Mouse (Mus musculus): ENCODE results near the gene Rag2. TPM values are rescaled to one million over a fixed set of nuclear protein-coding genes. Genes with fewer than 3 reads are reported as not detected.

The Rag2 gene
- polyA plus RNA-seq, 1 experiment from 2014 or later: not detected

DNA sequence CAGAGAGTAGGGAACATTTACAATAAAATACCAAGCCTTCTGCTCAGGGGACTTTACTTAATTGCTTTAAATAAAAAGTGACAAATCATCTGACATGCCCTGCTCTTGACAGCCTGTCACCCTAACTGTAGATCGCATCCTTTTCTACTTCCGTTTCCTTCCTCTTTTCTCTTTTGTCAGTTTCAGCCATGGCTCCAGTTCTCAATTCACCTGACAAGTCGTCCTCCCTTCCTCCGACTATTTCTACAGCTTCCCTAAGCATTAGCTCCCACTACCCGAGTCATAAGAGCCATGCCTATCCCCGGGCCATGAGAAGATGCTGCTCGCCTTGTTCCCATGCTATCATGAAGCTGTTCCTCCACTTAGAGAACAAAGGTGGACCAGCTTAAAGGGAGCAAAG, 2.9 kb upstream of the Rag2 start:
- Histone ChIP-seq H3K27ac (ENCODE audit: low read depth, low read length) (no peak overlapping the region), H3K27me3 (replicated peaks; ENCODE audit: control insufficient read depth, insufficient read depth, low read length) (no peaks in the 10 kb centered on the region), H3K9ac (ENCODE audit: low read depth, low read length) (no peak overlapping the region), H3K9me3 (ENCODE audit: control insufficient read depth) (no peaks in the 10 kb centered on the region), H3K4me2 (replicated peaks; ENCODE audit: low read depth) (no peak overlapping the region), H3K4me3 (ENCODE audit: low read depth, low read length) (no peak overlapping the region), H3K4me1 (replicated peaks; ENCODE audit: control insufficient read depth, insufficient read depth, low read length) (no peaks in the 10 kb centered on the region), H3K36me3 (ENCODE audit: control insufficient read depth, insufficient read depth) (no peaks in the 10 kb centered on the region)
- no peak for TF ChIP-seq CTCF (IDR thresholded peaks at IDR 0.05; ENCODE audit: low read depth)
- 74% methylated on average over 7 of the region's 7 CpGs for WGBS
- no peak for ATAC-seq

DNA sequence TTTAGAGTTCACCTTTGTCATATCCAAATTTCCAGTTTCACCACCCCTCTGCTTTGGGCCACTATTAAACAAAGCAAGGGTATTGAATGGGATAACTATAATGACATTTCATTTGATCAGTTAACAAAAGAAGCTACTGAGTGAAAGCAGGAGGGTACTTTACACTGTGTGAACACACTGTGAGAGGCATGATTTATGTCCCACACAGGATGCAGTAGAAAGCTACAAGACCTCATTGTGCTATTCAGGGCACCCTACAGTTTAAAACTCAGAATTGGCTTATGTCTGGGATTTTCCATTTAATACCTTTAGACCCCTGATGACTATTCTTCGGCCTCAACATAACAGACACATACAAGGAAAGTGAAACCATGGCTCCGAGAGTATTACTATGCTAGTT, 1.5 kb upstream of the Rag2 start:
- Histone ChIP-seq H3K27ac (ENCODE audit: low read depth, low read length) (no peak overlapping the region), H3K4me1 (replicated peaks; ENCODE audit: control insufficient read depth, insufficient read depth, low read length) (no peaks in the 10 kb centered on the region), H3K9ac (ENCODE audit: low read depth, low read length) (no peak overlapping the region), H3K9me3 (ENCODE audit: control insufficient read depth) (no peaks in the 10 kb centered on the region), H3K27me3 (replicated peaks; ENCODE audit: control insufficient read depth, insufficient read depth, low read length) (no peaks in the 10 kb centered on the region), H3K36me3 (ENCODE audit: control insufficient read depth, insufficient read depth) (no peaks in the 10 kb centered on the region), H3K4me2 (replicated peaks; ENCODE audit: low read depth) (no peak overlapping the region), H3K4me3 (ENCODE audit: low read depth, low read length) (no peak overlapping the region)
- no peak for TF ChIP-seq CTCF (IDR thresholded peaks at IDR 0.05; ENCODE audit: low read depth)
- ATAC-seq: no peak
- 84% methylated on average over 2 of the region's 2 CpGs for WGBS

DNA sequence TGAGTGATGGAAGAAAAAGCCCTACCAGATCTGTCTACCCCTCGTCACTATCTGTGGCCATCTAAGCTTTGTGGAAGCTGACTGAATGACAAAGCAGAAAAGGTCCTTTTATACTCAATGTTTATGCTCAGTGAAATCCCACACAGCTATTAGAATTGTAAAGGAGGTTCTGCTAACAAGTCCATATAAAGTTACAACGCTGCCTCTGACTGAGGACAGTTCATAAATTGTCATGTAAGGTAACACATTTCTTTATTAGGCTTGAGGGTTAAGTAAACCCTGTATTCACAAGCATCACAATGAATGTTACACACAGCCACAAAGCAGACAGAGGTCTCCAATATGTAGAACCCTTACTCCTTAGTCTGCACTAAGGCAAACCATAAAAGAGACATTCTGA, 507 bp upstream of the Rag2 start:
- WGBS: 60% methylated on average over 2 of the region's 2 CpGs

DNA sequence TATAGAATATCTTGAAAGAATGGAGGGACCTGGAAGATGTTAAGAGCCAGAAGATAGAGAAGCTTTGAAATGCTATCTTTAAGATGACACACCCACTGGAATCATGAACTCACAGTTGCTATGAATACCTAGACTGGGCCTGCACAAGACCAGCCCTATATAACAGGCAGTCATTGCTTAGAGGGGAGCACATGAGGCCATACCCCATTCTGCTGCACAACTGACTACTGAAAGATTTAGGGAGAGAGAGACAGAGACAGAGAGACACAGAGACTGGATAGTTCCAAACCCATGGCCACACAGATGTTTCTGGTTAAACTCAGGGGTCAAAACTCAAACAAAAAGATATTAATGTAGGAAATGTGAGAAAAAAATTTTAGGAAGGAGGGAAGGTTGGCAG, 2.7 kb downstream of the Rag2 start:
- no peak for ATAC-seq
- Histone ChIP-seq H3K36me3 (ENCODE audit: control insufficient read depth, insufficient read depth) (no peaks in the 10 kb centered on the region), H3K27ac (ENCODE audit: low read depth, low read length) (no peak overlapping the region), H3K4me1 (replicated peaks; ENCODE audit: control insufficient read depth, insufficient read depth, low read length) (no peaks in the 10 kb centered on the region), H3K4me3 (ENCODE audit: low read depth, low read length) (no peak overlapping the region), H3K4me2 (replicated peaks; ENCODE audit: low read depth) (no peak overlapping the region), H3K9ac (ENCODE audit: low read depth, low read length) (no peak overlapping the region), H3K9me3 (ENCODE audit: control insufficient read depth) (no peaks in the 10 kb centered on the region), H3K27me3 (replicated peaks; ENCODE audit: control insufficient read depth, insufficient read depth, low read length) (no peaks in the 10 kb centered on the region)
- TF ChIP-seq CTCF (IDR thresholded peaks at IDR 0.05; ENCODE audit: low read depth): no peak

More for the DNA sequence above, 507 bp upstream of the Rag2 start:
- H3K36me3 ChIP-seq (ENCODE audit: control insufficient read depth, insufficient read depth): no peaks in the 10 kb centered on the region
- H3K4me2 ChIP-seq (replicated peaks; ENCODE audit: low read depth): no peak overlapping the region
- no peak overlapping the region for H3K4me3 ChIP-seq (ENCODE audit: low read depth, low read length)
- H3K9me3 ChIP-seq (ENCODE audit: control insufficient read depth): no peaks in the 10 kb centered on the region
- no peaks in the 10 kb centered on the region for H3K27me3 ChIP-seq (replicated peaks; ENCODE audit: control insufficient read depth, insufficient read depth, low read length)
- H3K27ac ChIP-seq (ENCODE audit: low read depth, low read length): no peak overlapping the region
- TF ChIP-seq CTCF (IDR thresholded peaks at IDR 0.05; ENCODE audit: low read depth): no peak
- ATAC-seq: no peak
- no peak overlapping the region for H3K9ac ChIP-seq (ENCODE audit: low read depth, low read length)
- no peaks in the 10 kb centered on the region for H3K4me1 ChIP-seq (replicated peaks; ENCODE audit: control insufficient read depth, insufficient read depth, low read length)

DNA sequence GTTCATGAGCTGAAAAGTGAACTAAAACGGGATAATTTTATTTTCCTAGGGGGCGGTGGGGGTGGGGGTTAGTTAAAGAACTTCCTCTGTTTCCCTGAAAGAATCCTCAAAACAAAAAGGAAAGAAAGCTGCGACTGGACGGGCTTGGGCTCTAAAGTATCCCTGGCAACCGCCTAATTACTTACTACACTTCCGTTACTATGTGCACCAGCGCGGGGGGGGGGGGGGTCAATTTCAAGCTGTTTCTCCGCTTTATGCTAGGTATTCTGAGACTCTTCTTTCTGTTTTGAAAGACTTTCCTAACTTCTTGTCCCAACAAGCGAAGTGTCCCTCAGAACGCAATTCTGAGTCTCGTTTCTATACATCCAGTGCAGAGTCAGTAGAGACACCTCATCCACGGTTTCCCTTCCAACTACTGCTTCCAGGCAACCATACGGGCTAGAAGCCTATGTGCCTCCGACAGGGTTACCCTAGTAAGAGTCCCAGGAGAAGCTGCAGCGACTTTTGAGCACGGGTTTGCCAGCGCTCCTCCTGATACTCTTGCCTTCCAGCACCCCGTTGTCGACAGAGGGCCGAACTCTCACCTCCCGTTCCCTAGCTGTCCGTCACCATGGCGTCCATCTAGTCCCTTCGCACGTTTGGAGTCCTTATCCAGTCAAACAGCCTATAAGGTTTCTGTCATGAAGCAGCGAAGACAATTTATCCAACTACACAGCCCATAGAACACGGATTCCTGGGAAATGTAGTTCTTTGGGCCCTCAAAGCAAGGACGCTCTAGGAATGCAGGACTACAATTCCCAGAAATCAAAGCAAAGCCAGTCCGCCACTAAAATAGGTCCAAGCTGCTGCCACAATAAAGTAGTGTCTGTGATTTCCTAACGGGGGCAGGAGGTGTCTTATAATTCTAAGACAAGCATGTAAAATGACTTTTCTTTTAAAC, 4.0 kb downstream of the Rag2 start:
- H3K4me3 ChIP-seq (ENCODE audit: low read depth, low read length): peak overlapping the region; percentile 63
- H3K27ac ChIP-seq (ENCODE audit: low read depth, low read length): peak overlapping the region; percentile 42
- peak overlapping the region; percentile 68 for H3K4me2 ChIP-seq (replicated peaks; ENCODE audit: low read depth)
- 0 out of 2 replicates have a peak, but pooled peaks have one; percentile 10 for TF ChIP-seq CTCF (IDR thresholded peaks at IDR 0.05; ENCODE audit: low read depth)
- peak; percentile 99 for ATAC-seq
- no peaks in the 10 kb centered on the region for H3K36me3 ChIP-seq (ENCODE audit: control insufficient read depth, insufficient read depth)
- H3K27me3 ChIP-seq (replicated peaks; ENCODE audit: control insufficient read depth, insufficient read depth, low read length): no peaks in the 10 kb centered on the region
- no peaks in the 10 kb centered on the region for H3K9me3 ChIP-seq (ENCODE audit: control insufficient read depth)
- no peaks in the 10 kb centered on the region for H3K4me1 ChIP-seq (replicated peaks; ENCODE audit: control insufficient read depth, insufficient read depth, low read length)
- WGBS: 2% methylated on average over 31 of the region's 31 CpGs
- H3K9ac ChIP-seq (ENCODE audit: low read depth, low read length): peak overlapping the region; percentile 41; the same call in 1 of the 2 replicates

DNA sequence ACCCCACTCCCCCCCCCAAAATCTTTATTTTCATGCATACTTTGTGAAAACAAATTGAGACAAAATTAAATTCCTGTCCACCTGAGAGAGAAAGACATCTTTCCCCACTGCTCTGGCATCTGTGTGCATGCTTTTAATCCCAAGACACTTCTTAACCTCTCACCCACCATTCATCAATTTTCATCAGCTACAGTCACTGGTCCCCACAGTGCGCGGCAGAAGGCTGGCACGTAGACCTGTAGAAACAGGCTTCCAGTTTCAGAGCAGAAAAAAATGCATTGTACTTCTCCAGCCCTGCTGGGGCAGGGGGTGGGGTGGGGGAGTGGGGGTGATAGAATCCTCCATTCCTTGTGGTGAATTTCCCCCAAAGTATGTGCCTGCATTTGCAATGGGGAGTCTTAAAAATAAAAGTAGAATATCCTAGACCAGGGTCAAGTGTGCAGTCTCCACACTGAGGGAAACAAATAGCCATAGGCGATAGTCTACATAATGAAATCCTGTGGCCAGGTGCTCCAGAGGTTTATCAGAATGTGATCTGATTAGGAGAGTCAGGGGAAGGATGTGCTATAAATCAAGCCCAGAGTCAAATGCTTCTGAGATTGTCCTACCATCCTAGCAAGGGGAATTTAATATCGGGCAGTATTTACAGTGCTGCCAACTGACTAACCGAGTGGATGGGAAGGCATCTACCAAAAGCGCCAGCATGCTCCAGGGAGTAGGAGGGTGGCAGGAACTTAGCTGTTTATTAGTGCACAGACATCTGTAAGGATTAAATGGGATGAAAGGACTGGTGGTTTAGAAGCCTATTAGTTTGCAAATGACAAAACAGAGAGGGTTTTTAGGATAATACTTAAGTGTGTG, 14.7 kb downstream of the Rag2 start:
- ATAC-seq: no peak
- Histone ChIP-seq H3K27ac (ENCODE audit: low read depth, low read length) (no peak overlapping the region), H3K9me3 (ENCODE audit: control insufficient read depth) (no peaks in the 10 kb centered on the region), H3K4me1 (replicated peaks; ENCODE audit: control insufficient read depth, insufficient read depth, low read length) (no peaks in the 10 kb centered on the region), H3K36me3 (ENCODE audit: control insufficient read depth, insufficient read depth) (no peaks in the 10 kb centered on the region), H3K4me3 (ENCODE audit: low read depth, low read length) (no peak overlapping the region), H3K27me3 (replicated peaks; ENCODE audit: control insufficient read depth, insufficient read depth, low read length) (no peaks in the 10 kb centered on the region), H3K4me2 (replicated peaks; ENCODE audit: low read depth) (no peak overlapping the region), H3K9ac (ENCODE audit: low read depth, low read length) (no peak overlapping the region)
- no peak for TF ChIP-seq CTCF (IDR thresholded peaks at IDR 0.05; ENCODE audit: low read depth)
- 65% methylated on average over 7 of the region's 7 CpGs for WGBS

Measured in intestine, postnatal 0 days (tissue).